Mouse (Mus musculus): Measurements from ENCODE around the gene Cyp2d22.
"Not testable (repeated sequence)": the region's sequence is repeated elsewhere in the genome, so short reads cannot be mapped to it uniquely, and the experiment has no call there.

Cyp2d22 gene

GRCm38 (mm10) chr15:82379871-82380713 is at the start of gene Cyp2d22:
Gene Cyp2d22 (minus strand): TSS chr15:82380260.
- peak; percentile 88 for DNase-seq (ENCODE audit: inconsistent ontology term)

- no peak for DNase-seq (ENCODE audit: inconsistent ontology term)
Measured at GRCm38 (mm10) chr15:82423471-82423870, 43.4 kb upstream of the Cyp2d22 start.

DNA sequence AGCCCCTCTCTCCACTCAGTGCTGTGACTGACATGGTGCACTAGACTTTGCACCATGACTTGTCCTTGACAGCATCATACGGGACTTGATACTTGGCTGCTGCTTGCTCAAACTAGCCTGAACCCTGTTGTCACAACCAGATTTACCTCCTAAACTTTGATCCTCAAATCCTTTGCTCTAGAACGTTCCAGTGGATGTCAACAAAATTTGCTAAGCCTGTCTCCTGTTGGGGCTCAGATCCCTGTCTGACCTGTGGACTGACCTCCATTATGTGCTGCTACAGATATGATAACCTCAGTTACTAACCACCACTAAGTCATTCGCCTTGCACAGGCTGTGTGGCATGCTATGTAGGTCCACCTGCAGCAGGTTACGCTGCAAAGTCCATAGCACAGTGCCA is 42.9 kb upstream of the Cyp2d22 start:
- DNase-seq (ENCODE audit: inconsistent ontology term): no peak

- DNase-seq (ENCODE audit: inconsistent ontology term): no peak
Measured at GRCm38 (mm10) chr15:82418616-82419015, 38.6 kb upstream of the Cyp2d22 start.

- DNase-seq (ENCODE audit: inconsistent ontology term): peak; percentile 80
Measured at GRCm38 (mm10) chr15:82416797-82417789, 37.0 kb upstream of the Cyp2d22 start.

DNA sequence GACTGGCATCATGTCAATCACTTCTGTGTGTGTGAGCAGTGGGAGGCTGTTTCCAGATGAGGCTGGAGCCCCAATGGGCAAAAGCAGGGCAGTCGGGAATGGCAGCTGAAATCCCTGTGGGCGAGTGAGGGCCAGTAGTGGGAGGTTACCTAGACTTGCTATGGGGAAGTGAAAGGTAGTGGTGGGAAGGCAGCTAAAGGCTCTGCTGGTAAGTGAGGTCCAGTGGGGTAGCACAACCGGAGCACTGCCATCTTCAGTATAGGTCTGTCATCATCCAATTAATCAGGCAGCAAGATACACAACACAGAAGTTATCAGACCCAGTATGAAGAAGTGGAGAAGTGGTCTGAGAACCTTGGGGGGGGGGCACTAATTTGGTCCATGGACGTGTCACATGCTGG is 27.5 kb upstream of the Cyp2d22 start:
- no peak for DNase-seq (ENCODE audit: inconsistent ontology term)

- no peak for DNase-seq (ENCODE audit: inconsistent ontology term)
Measured at GRCm38 (mm10) chr15:82406981-82407380, 26.9 kb upstream of the Cyp2d22 start, which contains the start of gene Cyp2d10. Gene Cyp2d10 (minus strand): TSS chr15:82407195.

DNA sequence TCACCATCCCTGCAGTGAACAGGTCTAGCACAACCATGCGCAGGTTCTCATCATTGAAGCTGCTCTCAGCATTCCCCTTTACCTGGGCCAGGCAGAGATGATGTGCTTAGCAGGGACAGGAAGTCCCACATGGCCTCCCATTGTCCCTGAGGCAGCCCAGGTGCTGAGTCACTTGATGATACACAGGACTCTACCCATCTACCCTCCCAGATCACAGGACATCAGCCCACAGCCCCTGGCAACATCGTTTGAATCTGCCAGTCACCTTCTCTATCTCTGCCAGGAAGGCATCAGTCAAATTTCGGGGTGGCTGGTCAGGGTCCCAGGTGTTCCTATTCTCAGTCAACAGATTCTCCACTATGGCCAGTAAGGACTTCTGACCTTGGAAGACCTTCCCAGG is 24.1 kb upstream of the Cyp2d22 start:
- no peak for DNase-seq (ENCODE audit: inconsistent ontology term)

- DNase-seq (ENCODE audit: inconsistent ontology term): no peak
Measured at GRCm38 (mm10) chr15:82403606-82404005, 23.5 kb upstream of the Cyp2d22 start.

DNA sequence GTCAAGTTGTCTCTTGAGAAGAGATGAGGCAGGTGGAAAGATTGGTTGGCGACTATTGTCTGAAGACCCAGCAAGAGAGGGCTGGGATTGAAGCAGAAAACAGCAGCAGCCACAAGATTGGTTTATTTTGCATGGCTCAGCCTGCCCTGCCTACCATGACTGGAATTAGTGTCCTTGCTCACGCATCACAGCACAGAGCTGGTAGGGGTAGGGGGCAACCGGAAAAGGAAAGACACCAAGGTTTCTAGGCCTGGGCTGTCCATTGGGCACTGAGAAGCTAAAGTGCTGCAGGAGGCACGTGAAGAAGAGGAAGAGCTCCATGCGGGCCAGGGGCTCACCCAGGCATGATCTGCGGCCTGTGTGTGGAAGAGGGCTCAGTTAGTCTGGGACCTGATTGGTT is 22.7 kb upstream of the Cyp2d22 start:
- no peak for DNase-seq (ENCODE audit: inconsistent ontology term)

- DNase-seq (ENCODE audit: inconsistent ontology term): peak; percentile 24
Measured at GRCm38 (mm10) chr15:82402106-82402505, 22.0 kb upstream of the Cyp2d22 start.

GRCm38 (mm10) chr15:82401516-82401915 is 21.5 kb upstream of the Cyp2d22 start:
- DNase-seq (ENCODE audit: inconsistent ontology term): no peak

DNA sequence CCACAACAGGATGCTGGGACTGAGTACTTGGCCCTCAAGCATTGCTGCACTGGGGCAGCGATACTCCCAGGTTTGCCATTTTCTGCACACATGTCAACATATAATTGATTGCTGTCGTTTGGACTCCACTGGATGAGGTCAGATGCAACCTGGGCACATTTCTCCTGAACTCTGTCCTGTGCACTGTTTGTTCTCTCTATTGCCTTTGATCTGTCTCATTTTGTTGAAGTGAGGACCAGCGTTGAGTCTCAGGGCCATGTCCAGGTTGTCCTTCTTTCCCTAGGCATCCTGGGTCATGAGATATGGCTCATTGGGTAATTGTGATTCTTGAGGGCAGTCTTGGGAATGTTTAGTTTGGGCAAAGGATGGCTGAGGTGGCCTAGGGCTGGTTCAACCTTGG is 15.9 kb upstream of the Cyp2d22 start:
- not testable (repeated sequence) for DNase-seq (ENCODE audit: inconsistent ontology term)

DNA sequence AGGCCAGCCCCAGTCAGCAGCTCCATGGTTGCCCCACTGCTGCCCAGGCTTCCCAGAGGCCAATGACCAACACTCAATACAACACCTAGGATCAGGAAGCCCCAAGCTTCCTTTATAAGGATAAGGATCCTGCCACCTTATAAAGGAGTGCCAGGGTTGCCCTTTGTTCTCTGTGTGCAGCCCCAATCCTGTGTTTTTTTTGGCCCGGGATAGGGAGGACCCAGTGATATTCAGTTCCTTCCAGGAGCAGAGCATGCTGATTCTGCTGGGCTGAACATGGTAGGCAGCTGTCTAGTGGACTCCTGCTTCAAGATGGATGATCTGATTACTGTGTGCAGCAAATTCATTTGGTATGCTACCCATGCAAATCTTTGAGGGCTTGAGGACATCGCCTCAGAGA is 13.9 kb upstream of the Cyp2d22 start, which contains the start of gene Cyp2d11:
Cyp2d11 (minus strand) TSS at position 101 of the 400 bp plus-strand sequence.
- DNase-seq (ENCODE audit: inconsistent ontology term): not testable (repeated sequence)

- DNase-seq (ENCODE audit: inconsistent ontology term): not testable (repeated sequence)
Measured at GRCm38 (mm10) chr15:82389916-82390315, 9.9 kb upstream of the Cyp2d22 start.

DNA sequence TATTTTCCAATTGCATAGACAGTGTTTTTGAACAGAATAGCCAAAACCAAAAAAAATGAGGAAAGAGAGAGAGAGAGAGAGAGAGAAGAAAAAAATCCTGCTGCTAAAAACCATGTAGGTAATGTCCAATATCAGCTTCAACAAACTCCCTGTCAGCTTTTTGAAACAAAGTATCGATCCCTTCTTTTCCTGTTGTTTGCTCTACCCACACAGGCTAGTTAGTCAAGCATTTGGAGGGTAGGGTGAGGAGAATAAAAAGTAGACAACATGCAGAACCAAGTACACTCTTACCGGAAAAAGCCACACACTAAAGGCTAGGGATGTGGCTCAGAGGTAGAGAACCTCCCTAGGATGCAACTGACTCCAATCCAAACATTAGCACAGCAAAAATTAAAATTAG is 5.7 kb upstream of the Cyp2d22 start:
- no peak for DNase-seq (ENCODE audit: inconsistent ontology term)

- DNase-seq (ENCODE audit: inconsistent ontology term): no peak
Measured at GRCm38 (mm10) chr15:82382441-82382840, 2.4 kb upstream of the Cyp2d22 start.

DNA sequence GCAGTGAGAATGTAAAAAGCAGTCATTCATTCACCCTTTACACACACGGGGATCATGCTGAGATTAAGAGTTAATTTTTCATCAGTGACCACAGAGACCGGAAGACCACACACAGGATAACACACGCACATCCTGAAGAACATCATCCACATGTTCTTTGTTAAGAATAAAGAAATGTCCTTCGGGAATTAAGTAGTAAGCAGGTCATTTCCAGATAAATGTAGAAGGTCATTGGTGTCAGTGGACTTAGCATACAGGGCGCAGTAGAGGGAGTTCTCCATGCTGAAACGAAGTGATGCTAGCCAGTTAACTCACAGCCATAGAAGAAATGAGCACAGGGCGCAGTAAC is 628 bp upstream of the Cyp2d22 start:
- no peak for DNase-seq (ENCODE audit: inconsistent ontology term)

- DNase-seq (ENCODE audit: inconsistent ontology term): no peak
Measured at GRCm38 (mm10) chr15:82379511-82379870, 569 bp downstream of the Cyp2d22 start.

DNA sequence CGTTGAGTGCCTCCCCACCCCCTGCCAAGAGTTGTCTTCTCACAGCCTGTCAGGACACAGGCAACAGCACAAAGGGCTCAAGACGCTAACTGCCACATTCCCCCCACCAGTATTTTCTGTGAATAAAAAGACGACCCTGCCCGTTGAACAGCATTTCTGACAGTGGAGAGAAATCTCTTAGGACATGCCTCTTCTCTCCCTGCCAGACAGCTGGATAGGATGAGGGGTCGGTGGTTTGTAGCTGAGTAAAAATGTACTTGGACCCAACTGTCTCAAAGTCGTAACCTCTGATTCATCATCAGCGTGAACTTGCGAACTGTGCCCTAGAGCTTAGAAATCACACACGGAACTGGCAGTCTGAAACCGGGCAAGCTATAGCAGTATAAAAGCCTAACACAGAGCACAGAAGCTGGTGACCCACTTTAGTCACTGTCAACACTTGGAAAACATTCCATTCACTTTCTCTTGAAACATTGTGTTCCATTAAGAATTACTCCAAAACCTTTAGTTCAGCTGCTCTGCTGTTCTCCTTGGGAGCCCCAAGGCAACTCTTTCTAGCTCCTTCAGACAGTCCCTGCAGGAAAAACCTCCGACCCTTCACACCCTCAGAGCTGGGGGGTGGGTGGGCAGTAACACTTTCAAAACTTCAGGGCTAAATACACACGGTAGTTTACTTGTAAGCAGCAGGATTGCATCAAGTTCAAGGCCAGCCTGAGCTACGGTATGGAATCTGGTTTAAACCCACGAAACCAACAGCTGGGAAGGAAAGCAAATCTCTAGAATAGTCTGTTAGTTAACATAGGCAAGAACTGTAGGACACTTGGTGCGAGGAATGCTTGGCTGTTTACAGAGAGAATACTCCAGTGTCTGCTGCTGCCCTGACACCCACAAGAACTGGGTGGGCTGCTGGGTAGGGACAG is 1.5 kb downstream of the Cyp2d22 start:
- DNase-seq (ENCODE audit: inconsistent ontology term): peak; percentile 75

DNA sequence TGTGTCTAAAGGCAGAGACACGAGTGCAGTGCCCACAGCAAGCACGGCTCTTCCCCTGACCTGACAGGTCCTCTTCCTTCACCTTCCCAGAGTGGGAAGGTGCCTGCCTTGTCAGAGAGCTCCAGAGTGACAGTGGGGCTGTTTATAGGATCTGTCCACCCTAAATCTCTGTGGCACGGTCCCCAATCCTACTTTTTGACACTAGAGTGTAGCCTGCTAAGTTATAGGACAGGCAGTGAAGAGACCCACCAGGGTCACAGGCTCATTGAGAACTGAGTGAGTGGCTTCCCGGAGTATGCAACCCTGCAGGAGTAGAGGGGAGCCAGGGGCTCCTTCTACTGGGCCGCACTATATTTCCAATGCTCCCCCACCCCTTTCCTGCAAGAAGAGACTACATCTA is 2.4 kb downstream of the Cyp2d22 start:
- no peak for DNase-seq (ENCODE audit: inconsistent ontology term)

Measured in Muller cell, postnatal 12 days (primary cell).